Mouse (Mus musculus) thymus, adult 2 months (tissue): Measurements from ENCODE around the gene Tprgl. TPM values are rescaled to one million over a fixed set of nuclear protein-coding genes. Genes with fewer than 3 reads are reported as not detected.

Source experiments
- DNase-seq: peaks from one replicate; pipeline ENCODE4 v3.0.0; 2021
- H3K27ac ChIP-seq: fragments of 200-500 bp; 2 replicates; pipeline ENCODE4 v1.5.1; 2012; ENCODE audit warnings: low read length, control low read depth; ENCODE audit not compliant: control insufficient read depth, insufficient read depth
- H3K27me3 ChIP-seq: fragments of 200-500 bp; 2 replicates; pipeline ENCODE4 v1.6.1; 2012; ENCODE audit warnings: mild to moderate bottlenecking, low read length, moderate library complexity, mixed read lengths; ENCODE audit not compliant: control insufficient read depth, insufficient read depth
- H3K36me3 ChIP-seq: fragments of 200-500 bp; 2 replicates; pipeline ENCODE4 v1.6.1; 2012; ENCODE audit warnings: mild to moderate bottlenecking, low read length, moderate library complexity; ENCODE audit not compliant: control insufficient read depth, insufficient read depth
- H3K4me1 ChIP-seq: fragments of 200-500 bp; replicated peaks from 2 replicates; pipeline ENCODE4 v1.6.1; 2012; ENCODE audit warnings: low read length; ENCODE audit not compliant: control insufficient read depth, insufficient read depth
- H3K4me3 ChIP-seq: fragments of 200-500 bp; 2 replicates; pipeline ENCODE4 v1.5.1; 2012; ENCODE audit warnings: mild to moderate bottlenecking, low read length, control low read depth, moderate library complexity; ENCODE audit not compliant: control insufficient read depth, insufficient read depth
- CTCF ChIP-seq: fragments of 200-500 bp; IDR thresholded peaks from 2 replicates; pipeline ENCODE4 v1.5.1; 2012; ENCODE audit warnings: mild to moderate bottlenecking, control low read depth, low read length, moderate library complexity, borderline replicate concordance; ENCODE audit not compliant: control insufficient read depth, poor library complexity, insufficient read depth; ENCODE audit errors: extremely low read depth
- POLR2A ChIP-seq: fragments of 200-500 bp; IDR thresholded peaks from 2 replicates; pipeline ENCODE4 v1.6.1; 2012; ENCODE audit warnings: mild to moderate bottlenecking, low read length, control low read depth, moderate library complexity; ENCODE audit not compliant: control insufficient read depth, poor library complexity, insufficient read depth; ENCODE audit errors: extremely low read depth
- WGBS: fragments of 180-500 bp; shearing (Covaris S2); methylation state at CpG from one replicate; pipeline ENCODE4 v1.1.7; 2018; 5-methylcytosine and 5-hydroxymethylcytosine counted together
- polyA plus RNA-seq: library from polyadenylated mRNA; depleted of rRNA; stranded (reverse); fragments of >200 nt; gene quantifications from 2 replicates; pipeline ENCODE4 v1.2.3, GENCODE M21; 2012

The Tprgl gene
- polyA plus RNA-seq, 1 experiment = 227 TPM

DNA sequence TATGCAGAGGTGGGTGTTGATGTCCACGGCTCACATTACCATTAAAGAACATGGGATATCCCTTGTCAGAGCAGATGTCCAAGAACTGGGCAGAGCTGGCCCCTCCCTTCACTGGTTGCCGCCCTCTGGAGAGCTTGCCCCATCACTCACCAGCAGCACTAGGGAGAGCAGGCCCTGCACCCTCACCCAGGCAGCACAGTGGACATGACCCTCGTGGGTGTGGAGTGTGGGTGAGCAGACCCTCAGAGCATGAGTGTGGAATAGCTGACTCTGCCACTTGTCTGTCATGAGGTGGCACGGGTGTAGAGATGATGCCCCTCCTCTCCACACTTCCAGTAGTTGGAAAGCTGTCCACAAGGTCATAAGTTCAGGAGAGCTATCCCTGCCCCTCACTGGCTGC is 25.7 kb downstream of the Tprgl start:
- Histone ChIP-seq H3K4me3 (no peak overlapping the region), H3K36me3 (no peaks in the 10 kb centered on the region), H3K27ac (no peak overlapping the region), H3K27me3 (peaks cover 14% of the 10 kb centered on the region), H3K4me1 (no peaks in the 10 kb centered on the region)
- TF ChIP-seq CTCF (no peak), POLR2A (no peak)
- WGBS = 59% methylated on average over 4 of the region's 4 CpGs
- no peak for DNase-seq

DNA sequence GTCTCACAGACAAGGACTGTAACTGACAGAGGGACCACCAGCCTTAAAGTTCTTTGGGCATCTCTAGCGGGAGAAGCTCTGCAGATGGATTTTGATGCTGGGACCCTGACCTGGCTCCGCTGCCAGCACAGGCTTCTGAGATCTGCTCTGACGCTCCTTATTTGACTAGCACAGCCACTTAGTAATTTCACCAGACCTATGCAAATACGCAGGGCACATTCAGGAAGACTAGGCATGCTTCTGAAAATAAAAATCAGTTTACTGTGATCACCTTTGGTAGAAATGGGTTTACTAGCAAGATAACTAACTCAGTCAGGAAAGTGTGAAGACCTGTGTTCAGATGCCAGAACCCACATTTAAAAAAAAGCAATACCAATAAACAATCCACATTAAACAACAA is 28.6 kb downstream of the Tprgl start:
- Histone ChIP-seq H3K4me1 (no peaks in the 10 kb centered on the region), H3K27ac (no peak overlapping the region), H3K27me3 (peaks cover 3% of the 10 kb centered on the region; the same call in 1 of the 2 replicates), H3K4me3 (no peak overlapping the region), H3K36me3 (no peaks in the 10 kb centered on the region)
- WGBS = 84% methylated on average over 4 of the region's 4 CpGs
- no peak for DNase-seq
- TF ChIP-seq CTCF (no peak), POLR2A (no peak)

DNA sequence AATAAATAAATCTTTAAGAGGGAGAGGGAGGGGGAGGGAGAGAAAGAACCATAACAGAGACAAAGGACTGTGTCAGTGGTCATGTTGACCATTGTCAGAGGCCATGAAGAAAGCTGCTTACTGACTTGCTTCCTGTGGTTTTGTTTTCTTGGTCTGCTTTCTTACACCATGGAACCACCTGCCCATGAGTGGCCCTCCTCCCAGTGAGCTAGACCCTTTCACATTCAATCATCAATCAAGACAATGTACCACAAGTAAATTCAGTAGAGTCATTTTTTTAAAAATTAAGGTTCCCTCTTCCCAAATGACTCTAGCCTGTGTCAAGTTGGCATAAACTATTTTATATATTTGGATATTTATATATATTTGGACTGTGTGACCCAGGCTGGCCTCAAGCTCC is 30.5 kb downstream of the Tprgl start:
- TF ChIP-seq CTCF = no peak
- no peak for TF ChIP-seq POLR2A
- DNase-seq = no peak
- H3K4me3 ChIP-seq = no peak overlapping the region
- no peaks in the 10 kb centered on the region; the same call in 1 of the 2 replicates for H3K27me3 ChIP-seq
- H3K27ac ChIP-seq = no peak overlapping the region
- H3K4me1 ChIP-seq = no peaks in the 10 kb centered on the region
- no peaks in the 10 kb centered on the region for H3K36me3 ChIP-seq

DNA sequence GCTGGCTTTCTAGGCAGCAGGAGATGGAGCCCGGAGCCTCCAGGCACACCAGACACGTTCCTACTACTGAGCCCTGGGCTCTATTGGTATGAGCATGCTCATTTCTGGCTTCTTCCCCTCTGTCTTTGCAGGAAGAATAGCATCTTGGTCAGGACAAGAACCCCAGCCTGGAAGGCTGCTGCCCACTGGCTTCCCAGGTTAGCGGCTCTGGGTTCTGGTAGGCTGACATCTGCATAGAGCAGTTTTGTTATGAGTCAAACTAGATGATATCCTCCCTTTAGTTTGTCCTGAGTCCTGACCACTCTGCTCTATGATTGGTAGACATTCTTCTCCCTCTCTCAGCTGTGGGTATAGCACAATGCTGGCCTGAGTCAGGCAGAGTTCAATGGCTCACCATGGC is 33.2 kb downstream of the Tprgl start:
- H3K27me3 ChIP-seq = no peaks in the 10 kb centered on the region
- WGBS = 72% methylated on average over 3 of the region's 3 CpGs
- no peak for DNase-seq

DNA sequence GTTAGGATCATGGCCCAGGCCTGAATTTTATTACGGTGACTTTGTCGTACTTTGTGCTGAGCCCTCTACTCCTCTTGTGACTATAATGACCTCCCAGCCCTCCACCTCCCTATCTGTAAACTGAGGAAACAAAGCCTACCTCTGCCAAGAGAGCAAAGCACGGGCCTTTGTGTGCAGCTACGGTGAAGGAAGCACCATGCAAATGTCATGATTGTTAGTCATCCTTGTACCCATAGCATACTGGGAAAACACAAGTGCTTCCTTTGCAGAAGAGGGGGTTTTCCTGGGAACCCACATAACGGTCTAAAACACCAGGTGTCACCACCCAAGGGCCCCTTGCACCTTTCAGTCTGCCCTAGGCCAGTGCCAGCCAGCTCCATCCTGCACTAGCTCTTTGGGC is 35.3 kb downstream of the Tprgl start:
- 70% methylated on average over 5 of the region's 5 CpGs for WGBS
- no peaks in the 10 kb centered on the region for H3K4me1 ChIP-seq

More for the DNA sequence above, 33.2 kb downstream of the Tprgl start:
- no peak overlapping the region for H3K27ac ChIP-seq
- no peak overlapping the region for H3K4me3 ChIP-seq
- no peaks in the 10 kb centered on the region for H3K4me1 ChIP-seq
- H3K36me3 ChIP-seq = no peaks in the 10 kb centered on the region
- TF ChIP-seq CTCF (no peak), POLR2A (no peak)

DNA sequence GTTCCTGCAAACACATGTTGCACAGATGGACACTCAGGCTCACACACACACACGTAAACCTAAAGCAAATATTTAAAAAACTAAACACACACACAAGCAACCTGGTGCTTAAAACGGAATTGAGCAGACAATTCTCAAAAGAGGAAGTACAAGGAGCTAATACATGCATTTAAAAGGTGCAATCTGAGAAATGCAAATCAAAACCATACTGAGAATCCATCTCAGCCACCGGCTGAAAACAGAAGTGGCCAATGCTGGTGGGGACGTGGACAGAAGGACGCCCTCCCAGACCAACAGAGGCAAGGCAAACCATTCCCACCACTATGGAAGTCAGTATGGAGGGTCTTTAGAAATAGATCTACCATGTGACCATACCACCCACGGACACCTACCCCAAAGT is 36.9 kb downstream of the Tprgl start:
- Histone ChIP-seq H3K27ac (no peak overlapping the region), H3K36me3 (no peaks in the 10 kb centered on the region), H3K27me3 (no peaks in the 10 kb centered on the region), H3K4me3 (no peak overlapping the region), H3K4me1 (no peaks in the 10 kb centered on the region)
- DNase-seq = no peak
- TF ChIP-seq CTCF (no peak), POLR2A (no peak)
- 26% methylated on average over 6 of the region's 6 CpGs for WGBS

More for the DNA sequence above, 35.3 kb downstream of the Tprgl start:
- no peak for DNase-seq
- Histone ChIP-seq H3K4me3 (no peak overlapping the region), H3K27ac (no peak overlapping the region), H3K36me3 (no peaks in the 10 kb centered on the region), H3K27me3 (no peaks in the 10 kb centered on the region)
- TF ChIP-seq POLR2A (no peak), CTCF (no peak)

DNA sequence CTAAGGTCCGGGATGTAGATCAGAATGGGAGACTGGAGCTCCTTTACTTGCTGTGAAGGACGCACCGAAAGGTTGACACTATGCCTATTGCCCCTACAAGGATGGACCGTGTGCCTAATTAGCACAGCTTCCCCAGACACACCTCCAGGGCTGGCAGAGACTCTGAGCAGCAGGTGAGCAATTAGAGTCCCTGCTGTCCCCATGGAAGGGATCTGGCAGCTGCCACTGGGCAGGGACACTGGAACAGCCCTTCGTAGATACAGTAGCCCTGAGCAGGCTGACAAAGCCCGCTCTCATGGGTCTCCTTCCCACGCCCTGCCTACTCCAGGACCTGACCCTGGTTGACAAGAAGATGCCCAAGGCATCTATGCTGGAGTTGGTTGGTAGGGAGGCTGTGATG is 38.1 kb downstream of the Tprgl start:
- TF ChIP-seq POLR2A (no peak), CTCF (no peak)
- no peak for DNase-seq
- Histone ChIP-seq H3K36me3 (no peaks in the 10 kb centered on the region), H3K27ac (no peak overlapping the region), H3K4me1 (no peaks in the 10 kb centered on the region), H3K4me3 (no peak overlapping the region), H3K27me3 (no peaks in the 10 kb centered on the region)
- 78% methylated on average over 7 of the region's 7 CpGs for WGBS
